Mouse (Mus musculus) liver, embryonic 14.5 days (tissue): ENCODE measurements at regions not wholly inside any gene's neighbourhood (a gene's known extent, or its start where the extent isn't known, plus 50 kb on each side); places are given as distances from the start of the nearest gene placed in this dataset.
"Not testable (repeated sequence)": the region's sequence is repeated elsewhere in the genome, so short reads cannot be mapped to it uniquely, and the experiment has no call there.

Experiments used
- CTCF ChIP-seq: IDR thresholded peaks from 2 replicates; pipeline ENCODE4 v1.5.1; 2016; ENCODE audit warnings: antibody characterized with exemption, low read depth, control low read depth
- EP300 ChIP-seq: IDR thresholded peaks from 2 replicates; pipeline ENCODE4 v1.6.1; 2016; ENCODE audit warnings: antibody characterized with exemption, low read depth

DNA sequence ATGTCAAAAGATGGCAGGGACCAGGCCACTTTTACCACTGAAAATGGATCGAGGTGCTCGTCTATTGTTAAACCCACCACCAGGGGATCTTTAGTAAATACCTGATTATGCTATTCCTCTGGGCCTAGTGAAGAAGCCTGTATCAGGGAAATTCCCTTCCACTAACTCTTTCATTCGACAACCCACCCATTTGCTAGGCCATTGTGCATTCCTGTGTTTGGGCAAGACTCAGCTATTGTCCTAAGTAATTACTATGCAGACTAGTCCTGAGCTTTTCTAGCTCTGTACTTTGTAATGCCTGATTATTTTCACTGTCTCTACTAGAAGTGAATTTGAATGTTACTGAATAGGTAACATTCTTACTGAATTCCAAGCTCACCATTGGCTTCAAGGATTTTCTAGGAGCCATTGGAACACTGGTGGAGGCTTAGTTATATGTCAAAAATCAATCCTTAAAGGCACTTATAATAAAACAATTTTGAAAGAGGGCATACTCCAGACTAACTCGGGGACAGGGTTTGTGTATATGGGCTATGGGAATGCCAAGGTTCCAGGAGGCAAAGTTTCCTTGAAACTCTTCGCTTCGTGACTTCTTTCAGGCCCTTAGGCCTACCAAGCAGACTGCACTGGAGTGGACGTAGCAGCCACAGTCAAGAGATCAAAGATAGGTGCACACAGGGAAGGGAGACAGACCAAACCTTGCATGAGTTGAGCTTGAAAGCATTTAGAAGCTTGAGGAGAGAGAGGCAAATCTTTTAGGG lies 244.7 kb upstream of the Tmpo start:
- TF ChIP-seq EP300, CTCF: not testable (repeated sequence)
